Mouse (Mus musculus) cerebellum, postnatal 4 days (tissue): ENCODE data around the gene Ankrd35.
A peak's percentile ranks its signal among the peaks of the same experiment; 100 is the strongest.
"Not testable (repeated sequence)": the region's sequence is repeated elsewhere in the genome, so short reads cannot be mapped to it uniquely, and the experiment has no call there.

Experiments
- DNase-seq, 2 experiments: peaks; one replicate each; pipeline ENCODE4 v3.0.0; 2022; ENCODE audit warnings: low spot score in 2 of 2, mixed read lengths in 1 of 2

Ankrd35 gene

GRCm38 (mm10) chr3:96706217-96706616, 36.3 kb downstream of the Ankrd35 start:
- no peak for DNase-seq

GRCm38 (mm10) chr3:96706984-96707383, 37.1 kb downstream of the Ankrd35 start:
- no peak for DNase-seq

GRCm38 (mm10) chr3:96707903-96708683, 38.2 kb downstream of the Ankrd35 start, which contains the start of gene Nudt17:
Nudt17 (minus strand) TSS chr3:96708562.
- DNase-seq: peak; percentile 70 to 91

- no peak for DNase-seq
These were observed 38.7 kb downstream of the Ankrd35 start for GRCm38 (mm10) chr3:96708684-96709064.

- DNase-seq: no peak
These were observed 44.4 kb downstream of the Ankrd35 start for GRCm38 (mm10) chr3:96714286-96714685.

GRCm38 (mm10) chr3:96715854-96716253, 45.9 kb downstream of the Ankrd35 start:
- DNase-seq: no peak

GRCm38 (mm10) chr3:96719173-96719572, 49.2 kb downstream of the Ankrd35 start:
- DNase-seq: peak in 1 of 2 experiments; percentile 59

- peak; percentile 89 to 91 for DNase-seq
These were observed 57.5 kb downstream of the Ankrd35 start, which contains the start of the genes Polr3c and Rnf115 for GRCm38 (mm10) chr3:96727343-96727827. Polr3c (minus strand) TSS chr3:96727628. Rnf115 (plus strand) TSS chr3:96727664.

GRCm38 (mm10) chr3:96727828-96728633, 58.1 kb downstream of the Ankrd35 start:
- no peak for DNase-seq

GRCm38 (mm10) chr3:96728634-96729402, 58.9 kb downstream of the Ankrd35 start:
- no peak for DNase-seq

- no peak for DNase-seq
These were observed 59.5 kb downstream of the Ankrd35 start for GRCm38 (mm10) chr3:96729403-96729784.

- no peak for DNase-seq
These were observed 60.9 kb downstream of the Ankrd35 start for GRCm38 (mm10) chr3:96730785-96731184.

- no peak for DNase-seq
These were observed 64.1 kb downstream of the Ankrd35 start for GRCm38 (mm10) chr3:96733984-96734383.

- no peak for DNase-seq
These were observed 65.3 kb downstream of the Ankrd35 start for GRCm38 (mm10) chr3:96735200-96735599.

GRCm38 (mm10) chr3:96737013-96737740, 67.2 kb downstream of the Ankrd35 start:
- DNase-seq: no peak

GRCm38 (mm10) chr3:96737995-96738394, 68.1 kb downstream of the Ankrd35 start:
- DNase-seq: no peak

- not testable (repeated sequence) for DNase-seq
These were observed 70.3 kb downstream of the Ankrd35 start for GRCm38 (mm10) chr3:96740279-96740678.
